Mouse (Mus musculus): ENCODE data around the gene Slc16a11. TPM values are rescaled to one million over a fixed set of nuclear protein-coding genes. Genes with fewer than 3 reads are reported as not detected.
A peak's percentile ranks its signal among the peaks of the same experiment; 100 is the strongest.

Gene Slc16a11
- polyA plus RNA-seq, 1 experiment from 2014 or later, result 1.2 TPM

GRCm38 (mm10) chr11:70210681-70211080 is 1.9 kb upstream of the Slc16a11 start:
- Histone ChIP-seq H3K4me3 (ENCODE audit: low read depth, low read length) (no peak overlapping the region), H3K9ac (ENCODE audit: low read length) (no peak overlapping the region), H3K4me1 (replicated peaks; ENCODE audit: control insufficient read depth, insufficient read depth, low read length) (peaks cover 8% of the 10 kb centered on the region), H3K27ac (ENCODE audit: low read depth) (no peak overlapping the region), H3K9me3 (ENCODE audit: control insufficient read depth, low read length) (no peaks in the 10 kb centered on the region), H3K36me3 (ENCODE audit: control insufficient read depth, insufficient read depth, low read length) (no peaks in the 10 kb centered on the region), H3K27me3 (replicated peaks; ENCODE audit: control insufficient read depth, insufficient read depth, low read length) (peaks cover 27% of the 10 kb centered on the region), H3K4me2 (ENCODE audit: low read length) (no peak overlapping the region)
- 80% methylated on average over 2 of the region's 2 CpGs for WGBS
- DNase-seq (ENCODE audit: low spot score) (no peak), ATAC-seq (replicated peaks; ENCODE audit: low FRiP score, low TSS enrichment, low read depth) (no peak)

GRCm38 (mm10) chr11:70211972-70212371 is 580 bp upstream of the Slc16a11 start:
- 88% methylated on average over 6 of the region's 6 CpGs for WGBS
- Histone ChIP-seq H3K4me3 (ENCODE audit: low read depth, low read length) (no peak overlapping the region), H3K9me3 (ENCODE audit: control insufficient read depth, low read length) (no peaks in the 10 kb centered on the region), H3K9ac (ENCODE audit: low read length) (no peak overlapping the region), H3K4me2 (ENCODE audit: low read length) (no peak overlapping the region), H3K27ac (ENCODE audit: low read depth) (no peak overlapping the region), H3K36me3 (ENCODE audit: control insufficient read depth, insufficient read depth, low read length) (peaks cover 5% of the 10 kb centered on the region; the same call in 1 of the 2 replicates), H3K4me1 (replicated peaks; ENCODE audit: control insufficient read depth, insufficient read depth, low read length) (peaks cover 8% of the 10 kb centered on the region), H3K27me3 (replicated peaks; ENCODE audit: control insufficient read depth, insufficient read depth, low read length) (peaks cover 40% of the 10 kb centered on the region)
- DNase-seq (ENCODE audit: low spot score), result no peak
- ATAC-seq (replicated peaks; ENCODE audit: low FRiP score, low TSS enrichment, low read depth), result no peak

GRCm38 (mm10) chr11:70212896-70213295 is 344 bp downstream of the Slc16a11 start:
- Histone ChIP-seq H3K36me3 (ENCODE audit: control insufficient read depth, insufficient read depth, low read length) (peaks cover 13% of the 10 kb centered on the region; the same call in 1 of the 2 replicates), H3K27ac (ENCODE audit: low read depth) (no peak overlapping the region), H3K4me1 (replicated peaks; ENCODE audit: control insufficient read depth, insufficient read depth, low read length) (peaks cover 8% of the 10 kb centered on the region), H3K27me3 (replicated peaks; ENCODE audit: control insufficient read depth, insufficient read depth, low read length) (peaks cover 41% of the 10 kb centered on the region), H3K9ac (ENCODE audit: low read length) (no peak overlapping the region), H3K4me2 (ENCODE audit: low read length) (no peak overlapping the region; the same call in 1 of the 2 replicates), H3K9me3 (ENCODE audit: control insufficient read depth, low read length) (no peaks in the 10 kb centered on the region), H3K4me3 (ENCODE audit: low read depth, low read length) (no peak overlapping the region)
- peak; percentile 81 for DNase-seq (ENCODE audit: low spot score)
- ATAC-seq (replicated peaks; ENCODE audit: low FRiP score, low TSS enrichment, low read depth), result no peak
- WGBS, result 9% methylated on average over 9 of the region's 9 CpGs

GRCm38 (mm10) chr11:70213736-70214135 is 1.2 kb downstream of the Slc16a11 start:
- Histone ChIP-seq H3K27me3 (replicated peaks; ENCODE audit: control insufficient read depth, insufficient read depth, low read length) (peaks cover 41% of the 10 kb centered on the region), H3K9me3 (ENCODE audit: control insufficient read depth, low read length) (no peaks in the 10 kb centered on the region), H3K36me3 (ENCODE audit: control insufficient read depth, insufficient read depth, low read length) (peaks cover 13% of the 10 kb centered on the region; the same call in 1 of the 2 replicates), H3K27ac (ENCODE audit: low read depth) (no peak overlapping the region), H3K9ac (ENCODE audit: low read length) (no peak overlapping the region), H3K4me3 (ENCODE audit: low read depth, low read length) (peak overlapping the region; percentile 28), H3K4me2 (ENCODE audit: low read length) (peak overlapping the region; percentile 64), H3K4me1 (replicated peaks; ENCODE audit: control insufficient read depth, insufficient read depth, low read length) (peaks cover 8% of the 10 kb centered on the region)
- WGBS, result 6% methylated on average over 26 of the region's 26 CpGs
- peak; percentile 63 for DNase-seq (ENCODE audit: low spot score)
- ATAC-seq (replicated peaks; ENCODE audit: low FRiP score, low TSS enrichment, low read depth), result peak; percentile 21; the same call in 1 of the 2 replicates

GRCm38 (mm10) chr11:70214191-70214855 is 1.8 kb downstream of the Slc16a11 start:
- peaks cover 41% of the 10 kb centered on the region for H3K27me3 ChIP-seq (replicated peaks; ENCODE audit: control insufficient read depth, insufficient read depth, low read length)
- H3K9ac ChIP-seq (ENCODE audit: low read length), result 0 out of 2 replicates have a peak overlapping the region, but pooled peaks have one; percentile 14
- no peak overlapping the region for H3K27ac ChIP-seq (ENCODE audit: low read depth)
- H3K4me3 ChIP-seq (ENCODE audit: low read depth, low read length), result peak overlapping the region; percentile 28
- 2% methylated on average over 46 of the region's 46 CpGs for WGBS
- H3K36me3 ChIP-seq (ENCODE audit: control insufficient read depth, insufficient read depth, low read length), result peaks cover 13% of the 10 kb centered on the region; the same call in 1 of the 2 replicates
- DNase-seq (ENCODE audit: low spot score) (peak; percentile 77), ATAC-seq (replicated peaks; ENCODE audit: low FRiP score, low TSS enrichment, low read depth) (peak; percentile 47)
- no peaks in the 10 kb centered on the region for H3K9me3 ChIP-seq (ENCODE audit: control insufficient read depth, low read length)
- H3K4me2 ChIP-seq (ENCODE audit: low read length), result peak overlapping the region; percentile 64
- H3K4me1 ChIP-seq (replicated peaks; ENCODE audit: control insufficient read depth, insufficient read depth, low read length), result peaks cover 8% of the 10 kb centered on the region

- no peak overlapping the region for H3K9ac ChIP-seq (ENCODE audit: low read length)
- peaks cover 41% of the 10 kb centered on the region for H3K27me3 ChIP-seq (replicated peaks; ENCODE audit: control insufficient read depth, insufficient read depth, low read length)
- ATAC-seq (replicated peaks; ENCODE audit: low FRiP score, low TSS enrichment, low read depth), result no peak
- H3K36me3 ChIP-seq (ENCODE audit: control insufficient read depth, insufficient read depth, low read length), result peaks cover 13% of the 10 kb centered on the region; the same call in 1 of the 2 replicates
- WGBS, result 16% methylated on average over 18 of the region's 18 CpGs
- no peak overlapping the region for H3K27ac ChIP-seq (ENCODE audit: low read depth)
- DNase-seq (ENCODE audit: low spot score), result peak; percentile 59
- peak overlapping the region; percentile 28 for H3K4me3 ChIP-seq (ENCODE audit: low read depth, low read length)
- H3K4me2 ChIP-seq (ENCODE audit: low read length), result peak overlapping the region; percentile 64
- no peaks in the 10 kb centered on the region for H3K9me3 ChIP-seq (ENCODE audit: control insufficient read depth, low read length)
- H3K4me1 ChIP-seq (replicated peaks; ENCODE audit: control insufficient read depth, insufficient read depth, low read length), result peaks cover 8% of the 10 kb centered on the region
Measured at GRCm38 (mm10) chr11:70214856-70215209, 2.3 kb downstream of the Slc16a11 start.

GRCm38 (mm10) chr11:70215301-70215700 is 2.7 kb downstream of the Slc16a11 start:
- Histone ChIP-seq H3K4me1 (replicated peaks; ENCODE audit: control insufficient read depth, insufficient read depth, low read length) (peaks cover 12% of the 10 kb centered on the region), H3K4me3 (ENCODE audit: low read depth, low read length) (no peak overlapping the region), H3K36me3 (ENCODE audit: control insufficient read depth, insufficient read depth, low read length) (peaks cover 13% of the 10 kb centered on the region; the same call in 1 of the 2 replicates), H3K9me3 (ENCODE audit: control insufficient read depth, low read length) (no peaks in the 10 kb centered on the region), H3K9ac (ENCODE audit: low read length) (no peak overlapping the region), H3K4me2 (ENCODE audit: low read length) (no peak overlapping the region), H3K27ac (ENCODE audit: low read depth) (no peak overlapping the region), H3K27me3 (replicated peaks; ENCODE audit: control insufficient read depth, insufficient read depth, low read length) (peaks cover 41% of the 10 kb centered on the region)
- ATAC-seq (replicated peaks; ENCODE audit: low FRiP score, low TSS enrichment, low read depth) (no peak), DNase-seq (ENCODE audit: low spot score) (no peak)
- 23% methylated on average over 22 of the region's 22 CpGs for WGBS

DNA sequence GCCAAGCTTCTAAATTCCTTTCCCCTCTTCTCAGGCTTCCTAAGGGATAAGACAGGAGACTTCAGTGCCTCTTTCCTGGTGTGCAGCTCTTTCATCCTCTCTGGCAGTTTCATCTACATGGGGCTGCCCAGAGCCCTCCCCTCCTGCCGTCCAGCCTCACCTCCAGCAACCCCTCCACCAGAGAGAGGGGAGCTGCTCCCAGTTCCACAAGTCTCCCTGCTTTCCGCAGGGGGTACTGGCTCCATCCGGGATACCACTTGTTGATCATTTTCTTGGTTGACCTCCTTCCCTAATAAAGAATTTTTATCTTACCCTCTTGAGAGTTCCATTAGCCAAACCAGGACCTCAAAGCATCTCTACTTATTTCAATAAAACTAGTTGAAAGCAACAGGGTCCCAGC is 3.6 kb downstream of the Slc16a11 start:
- H3K36me3 ChIP-seq (ENCODE audit: control insufficient read depth, insufficient read depth, low read length), result peaks cover 13% of the 10 kb centered on the region; the same call in 1 of the 2 replicates
- H3K4me2 ChIP-seq (ENCODE audit: low read length), result no peak overlapping the region
- H3K4me3 ChIP-seq (ENCODE audit: low read depth, low read length), result no peak overlapping the region
- no peak for DNase-seq (ENCODE audit: low spot score)
- H3K9ac ChIP-seq (ENCODE audit: low read length), result no peak overlapping the region
- peaks cover 13% of the 10 kb centered on the region for H3K4me1 ChIP-seq (replicated peaks; ENCODE audit: control insufficient read depth, insufficient read depth, low read length)
- no peak for ATAC-seq (replicated peaks; ENCODE audit: low FRiP score, low TSS enrichment, low read depth)
- no peak overlapping the region for H3K27ac ChIP-seq (ENCODE audit: low read depth)
- H3K9me3 ChIP-seq (ENCODE audit: control insufficient read depth, low read length), result no peaks in the 10 kb centered on the region
- WGBS, result 74% methylated on average over 3 of the region's 3 CpGs
- H3K27me3 ChIP-seq (replicated peaks; ENCODE audit: control insufficient read depth, insufficient read depth, low read length), result peaks cover 41% of the 10 kb centered on the region

GRCm38 (mm10) chr11:70218039-70218438 is 5.5 kb downstream of the Slc16a11 start:
- Histone ChIP-seq H3K4me3 (ENCODE audit: low read depth, low read length) (no peak overlapping the region), H3K4me2 (ENCODE audit: low read length) (no peak overlapping the region), H3K36me3 (ENCODE audit: control insufficient read depth, insufficient read depth, low read length) (peaks cover 13% of the 10 kb centered on the region; the same call in 1 of the 2 replicates), H3K9me3 (ENCODE audit: control insufficient read depth, low read length) (no peaks in the 10 kb centered on the region), H3K9ac (ENCODE audit: low read length) (no peak overlapping the region), H3K27ac (ENCODE audit: low read depth) (no peak overlapping the region), H3K27me3 (replicated peaks; ENCODE audit: control insufficient read depth, insufficient read depth, low read length) (peaks cover 40% of the 10 kb centered on the region), H3K4me1 (replicated peaks; ENCODE audit: control insufficient read depth, insufficient read depth, low read length) (peaks cover 13% of the 10 kb centered on the region)
- ATAC-seq (replicated peaks; ENCODE audit: low FRiP score, low TSS enrichment, low read depth), result no peak
- WGBS, result 69% methylated on average over 4 of the region's 4 CpGs
- no peak for DNase-seq (ENCODE audit: low spot score)
